Mouse (Mus musculus): Measurements from ENCODE around the gene Fev. TPM values are rescaled to one million over a fixed set of nuclear protein-coding genes. Genes with fewer than 3 reads are reported as not detected.

Gene Fev
- polyA plus RNA-seq, 1 experiment from 2014 or later: not detected

DNA sequence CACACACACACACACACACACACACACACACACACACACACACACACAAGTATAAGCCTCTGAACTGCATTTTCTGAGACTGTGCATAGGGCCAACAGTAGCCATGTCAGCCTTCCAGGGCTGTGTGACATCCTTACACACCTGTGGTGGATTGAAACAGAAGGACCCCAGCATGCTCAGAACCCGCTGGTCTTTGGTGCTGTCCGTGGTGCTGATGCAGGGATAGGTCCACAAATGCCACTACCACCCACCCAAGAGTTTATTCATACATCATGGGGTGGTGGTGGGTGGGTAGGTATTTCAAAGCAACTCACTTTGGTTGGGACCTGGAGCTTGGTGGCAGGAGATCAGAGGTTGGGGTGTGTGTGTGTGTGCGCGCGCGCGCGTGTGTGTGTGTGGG, 6.3 kb upstream of the Fev start:
- DNase-seq: peak; percentile 87
- WGBS: 9% methylated on average over 8 of the region's 8 CpGs

DNA sequence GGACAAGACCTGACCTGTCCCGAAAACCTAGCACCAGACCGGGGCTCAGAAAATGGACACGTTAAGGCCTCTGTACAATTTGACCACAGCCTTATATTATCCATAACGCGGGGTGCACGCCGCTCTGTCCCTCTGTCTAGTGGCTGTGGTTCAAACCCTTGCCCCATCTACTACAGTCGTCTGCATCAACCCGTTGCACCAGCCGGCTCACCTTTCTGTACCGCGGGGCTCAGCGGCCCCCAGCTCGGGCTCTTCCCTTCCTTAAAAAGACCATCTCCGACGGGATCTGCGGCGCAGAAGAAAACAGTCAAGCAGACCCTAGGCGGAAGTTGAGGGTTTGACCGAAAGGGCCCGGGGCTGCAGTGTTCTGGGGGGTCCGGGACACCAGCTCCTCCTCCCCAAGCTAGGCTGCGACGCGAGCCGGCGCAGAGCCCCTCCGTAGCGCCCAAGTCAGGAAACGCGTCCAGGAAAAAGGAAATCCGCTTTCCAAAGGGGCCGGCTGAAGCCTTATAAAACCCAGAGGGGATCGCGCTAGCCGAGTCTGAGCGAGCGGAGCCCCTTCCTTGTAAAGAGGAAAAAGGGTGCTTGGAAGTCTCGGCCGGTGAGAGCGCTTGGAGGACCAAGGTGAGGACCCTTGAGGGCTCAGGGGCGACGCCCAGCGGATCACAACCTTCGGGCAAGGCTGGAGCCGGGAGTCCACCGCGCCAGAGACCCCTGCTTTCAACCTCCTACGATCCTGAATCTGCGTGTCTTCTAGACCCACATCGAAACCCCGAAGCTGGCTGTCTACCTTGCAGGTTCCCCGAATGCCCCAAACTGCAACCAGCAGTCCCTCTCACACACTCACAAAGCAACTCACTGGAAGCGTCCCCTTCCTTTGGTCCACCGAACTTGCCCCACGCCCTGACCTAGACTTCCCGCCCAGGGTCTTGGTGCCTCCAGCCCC, 750 bp downstream of the Fev start:
- Histone ChIP-seq H3K27me3 (ENCODE audit: insufficient read depth, low read length) (peaks cover 82% of the 10 kb centered on the region), H3K27ac (ENCODE audit: low read depth) (no peak overlapping the region), H3K9me3 (ENCODE audit: low read depth, low read length) (no peaks in the 10 kb centered on the region), H3K4me3 (ENCODE audit: low read depth, low read length) (peak overlapping the region; percentile 28), H3K36me3 (ENCODE audit: insufficient read depth) (no peaks in the 10 kb centered on the region), H3K4me1 (ENCODE audit: insufficient read depth) (no peaks in the 10 kb centered on the region), H3K9ac (no peak overlapping the region), H3K4me2 (peak overlapping the region; percentile 56)
- no peak for ATAC-seq (ENCODE audit: insufficient read depth)
- WGBS: under 1% methylated on average over 57 of the region's 57 CpGs
- TF ChIP-seq CTCF (IDR thresholded peaks at IDR 0.05; ENCODE audit: low read depth): no peak
- peak; percentile 35 for DNase-seq

More for the DNA sequence above, 6.3 kb upstream of the Fev start:
- H3K4me3 ChIP-seq (ENCODE audit: low read depth, low read length): no peak overlapping the region
- H3K4me2 ChIP-seq: no peak overlapping the region
- no peaks in the 10 kb centered on the region for H3K36me3 ChIP-seq (ENCODE audit: insufficient read depth)
- H3K9me3 ChIP-seq (ENCODE audit: low read depth, low read length): no peaks in the 10 kb centered on the region
- ATAC-seq (ENCODE audit: insufficient read depth): no peak
- no peak overlapping the region for H3K9ac ChIP-seq
- H3K27me3 ChIP-seq (ENCODE audit: insufficient read depth, low read length): peaks cover 79% of the 10 kb centered on the region
- no peak overlapping the region for H3K27ac ChIP-seq (ENCODE audit: low read depth)
- TF ChIP-seq CTCF (IDR thresholded peaks at IDR 0.05; ENCODE audit: low read depth): no peak
- no peaks in the 10 kb centered on the region for H3K4me1 ChIP-seq (ENCODE audit: insufficient read depth)

DNA sequence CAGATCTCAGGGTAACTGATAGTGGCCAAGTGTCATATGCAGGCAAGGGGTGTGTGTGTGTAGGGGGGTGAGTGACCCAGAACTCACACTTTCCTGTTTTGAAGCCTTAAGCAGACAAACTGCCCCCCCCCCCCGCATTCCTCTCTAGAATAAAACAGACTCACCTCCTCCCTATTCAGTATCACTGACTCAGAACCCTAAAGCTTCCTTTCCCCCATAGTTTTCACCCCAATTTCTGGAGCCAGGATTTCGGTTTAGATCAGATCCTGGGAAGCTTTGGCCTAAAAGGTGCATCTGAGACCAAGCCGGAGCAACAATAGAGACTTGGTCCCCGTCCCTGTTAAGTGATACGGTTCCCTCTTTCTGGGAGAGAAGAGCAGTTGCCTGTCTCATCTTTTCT, 1.8 kb downstream of the Fev start:
- Histone ChIP-seq H3K4me3 (ENCODE audit: low read depth, low read length) (no peak overlapping the region), H3K9me3 (ENCODE audit: low read depth, low read length) (no peaks in the 10 kb centered on the region), H3K27me3 (ENCODE audit: insufficient read depth, low read length) (peaks cover 86% of the 10 kb centered on the region), H3K36me3 (ENCODE audit: insufficient read depth) (no peaks in the 10 kb centered on the region), H3K9ac (no peak overlapping the region), H3K27ac (ENCODE audit: low read depth) (no peak overlapping the region), H3K4me2 (no peak overlapping the region), H3K4me1 (ENCODE audit: insufficient read depth) (no peaks in the 10 kb centered on the region)
- DNase-seq: no peak
- 4% methylated on average over 5 of the region's 5 CpGs for WGBS
- no peak for ATAC-seq (ENCODE audit: insufficient read depth)
- no peak for TF ChIP-seq CTCF (IDR thresholded peaks at IDR 0.05; ENCODE audit: low read depth)

DNA sequence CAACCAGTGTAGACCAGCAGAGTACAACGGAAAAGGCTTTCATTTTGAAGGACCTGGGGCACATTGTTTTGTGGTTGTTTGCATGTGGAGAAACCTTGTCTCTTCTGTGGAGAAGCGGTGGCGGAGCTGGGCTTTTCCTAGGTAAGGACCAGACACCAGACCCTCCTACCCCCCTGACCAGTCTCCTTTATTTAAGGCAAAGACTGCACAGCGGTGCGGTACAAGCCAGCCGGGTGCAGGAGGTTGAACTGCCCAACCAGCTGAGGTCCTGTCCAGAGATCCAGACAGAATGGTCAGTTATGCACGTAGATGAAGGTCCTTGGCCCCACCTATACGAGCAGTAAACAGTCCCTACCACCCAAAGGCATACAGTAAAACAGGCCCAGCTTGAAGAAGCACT, 2.4 kb downstream of the Fev start:
- peaks cover 81% of the 10 kb centered on the region for H3K27me3 ChIP-seq (ENCODE audit: insufficient read depth, low read length)
- H3K9me3 ChIP-seq (ENCODE audit: low read depth, low read length): no peaks in the 10 kb centered on the region
- WGBS: 6% methylated on average over 8 of the region's 8 CpGs
- H3K27ac ChIP-seq (ENCODE audit: low read depth): no peak overlapping the region
- DNase-seq (no peak), ATAC-seq (ENCODE audit: insufficient read depth) (no peak)
- H3K4me2 ChIP-seq: peak overlapping the region; percentile 55; the same call in 1 of the 2 replicates
- TF ChIP-seq CTCF (IDR thresholded peaks at IDR 0.05; ENCODE audit: low read depth): no peak
- H3K4me3 ChIP-seq (ENCODE audit: low read depth, low read length): peak overlapping the region; percentile 25; the same call in 1 of the 2 replicates
- H3K36me3 ChIP-seq (ENCODE audit: insufficient read depth): no peaks in the 10 kb centered on the region
- H3K9ac ChIP-seq: no peak overlapping the region; the same call in 1 of the 2 replicates
- no peaks in the 10 kb centered on the region for H3K4me1 ChIP-seq (ENCODE audit: insufficient read depth)

DNA sequence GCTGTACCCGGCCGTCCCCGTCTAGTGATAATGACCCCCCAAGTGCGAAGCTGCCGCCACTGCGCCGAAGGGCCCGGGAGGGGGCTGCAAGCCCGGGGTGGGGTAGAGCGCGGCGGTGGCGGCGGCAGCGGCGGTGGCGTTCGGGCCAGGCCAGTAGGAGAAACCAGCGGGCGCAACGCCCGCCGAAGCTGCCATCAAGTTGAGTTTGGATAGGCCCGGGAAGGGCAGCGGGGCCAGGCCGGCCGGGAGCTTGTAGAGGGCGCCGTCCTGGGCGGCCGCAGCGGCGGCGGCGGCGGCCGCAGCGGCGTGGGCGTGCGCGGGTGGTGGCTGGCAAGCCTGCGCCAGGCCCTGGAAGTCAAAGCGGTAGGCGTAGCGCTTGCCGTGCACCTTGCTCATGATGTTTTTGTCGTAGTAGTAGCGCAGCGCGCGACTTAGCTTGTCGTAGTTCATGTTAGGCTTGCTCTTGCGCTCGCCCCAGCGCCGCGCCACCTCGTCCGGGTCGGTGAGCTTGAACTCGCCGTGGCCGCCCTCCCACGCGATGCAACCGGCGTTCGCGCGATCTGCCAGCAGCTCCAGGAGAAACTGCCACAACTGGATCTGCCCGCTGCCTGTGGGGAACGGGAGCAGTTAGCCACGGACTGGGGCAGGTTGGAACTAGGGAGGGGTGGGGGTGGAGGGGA, 3.0 kb downstream of the Fev start:
- H3K9ac ChIP-seq: no peak overlapping the region; the same call in 1 of the 2 replicates
- no peak for TF ChIP-seq CTCF (IDR thresholded peaks at IDR 0.05; ENCODE audit: low read depth)
- H3K27ac ChIP-seq (ENCODE audit: low read depth): no peak overlapping the region
- ATAC-seq (ENCODE audit: insufficient read depth) (no peak), DNase-seq (no peak)
- H3K9me3 ChIP-seq (ENCODE audit: low read depth, low read length): no peaks in the 10 kb centered on the region
- peak overlapping the region; percentile 55 for H3K4me2 ChIP-seq
- no peaks in the 10 kb centered on the region for H3K36me3 ChIP-seq (ENCODE audit: insufficient read depth)
- under 1% methylated on average over 73 of the region's 74 CpGs for WGBS
- H3K4me1 ChIP-seq (ENCODE audit: insufficient read depth): no peaks in the 10 kb centered on the region
- H3K27me3 ChIP-seq (ENCODE audit: insufficient read depth, low read length): peaks cover 80% of the 10 kb centered on the region
- peak overlapping the region; percentile 25; the same call in 1 of the 2 replicates for H3K4me3 ChIP-seq (ENCODE audit: low read depth, low read length)

DNA sequence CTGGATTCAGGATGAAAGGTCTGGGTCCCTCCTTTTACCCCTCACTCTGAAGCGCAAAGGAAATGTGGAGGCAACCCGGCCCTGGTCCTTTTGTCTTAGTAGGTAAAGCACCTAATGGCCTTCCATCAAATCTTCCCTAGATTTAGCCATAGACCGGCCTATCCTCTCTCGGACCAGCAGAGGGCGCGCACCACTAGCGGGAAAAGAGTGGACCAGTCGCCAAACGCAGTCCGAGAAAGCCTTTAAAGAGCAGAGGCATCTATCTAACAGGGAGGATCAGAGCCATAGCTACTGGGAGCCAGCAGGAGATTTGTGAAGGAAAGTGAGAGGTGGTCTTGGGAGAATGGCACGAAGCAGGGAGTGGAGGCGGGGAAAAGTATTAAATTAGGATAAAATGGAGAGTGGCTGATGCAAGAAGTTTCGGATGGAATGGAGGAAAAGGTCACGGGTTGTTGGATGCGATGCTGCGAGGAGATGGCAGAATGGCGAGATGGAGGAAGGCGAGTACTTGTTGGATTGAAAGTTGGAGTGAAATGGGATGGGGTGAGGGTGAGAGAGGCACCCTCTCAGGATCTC, 4.3 kb downstream of the Fev start:
- 2% methylated on average over 18 of the region's 18 CpGs for WGBS
- peak; percentile 89 for TF ChIP-seq CTCF (IDR thresholded peaks at IDR 0.05; ENCODE audit: low read depth)
- no peak overlapping the region for H3K4me3 ChIP-seq (ENCODE audit: low read depth, low read length)
- H3K27me3 ChIP-seq (ENCODE audit: insufficient read depth, low read length): peaks cover 67% of the 10 kb centered on the region
- peak; percentile 85 for DNase-seq
- H3K9ac ChIP-seq: no peak overlapping the region
- no peaks in the 10 kb centered on the region for H3K4me1 ChIP-seq (ENCODE audit: insufficient read depth)
- H3K36me3 ChIP-seq (ENCODE audit: insufficient read depth): no peaks in the 10 kb centered on the region
- H3K9me3 ChIP-seq (ENCODE audit: low read depth, low read length): no peaks in the 10 kb centered on the region
- no peak for ATAC-seq (ENCODE audit: insufficient read depth)
- no peak overlapping the region for H3K27ac ChIP-seq (ENCODE audit: low read depth)
- H3K4me2 ChIP-seq: no peak overlapping the region

DNA sequence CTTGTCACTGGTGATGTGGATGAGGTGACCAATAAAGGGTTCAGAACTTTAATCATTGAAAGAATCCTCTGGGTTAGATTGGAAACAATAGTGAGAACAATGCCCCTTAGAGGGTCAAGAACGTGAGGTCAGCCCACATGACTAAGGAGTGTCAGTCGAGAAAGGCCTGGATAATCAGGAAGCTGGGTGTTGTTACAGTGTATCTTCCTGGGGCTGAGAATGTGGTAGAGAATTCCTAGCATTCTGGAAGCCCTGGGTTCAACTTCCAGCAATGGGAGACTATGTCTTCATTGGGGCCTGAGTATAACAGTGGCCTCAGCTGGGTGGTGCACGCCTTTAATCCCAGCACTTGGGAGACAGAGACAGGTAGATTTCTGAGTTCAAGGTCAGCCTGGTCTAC, 8.0 kb downstream of the Fev start:
- Histone ChIP-seq H3K9me3 (ENCODE audit: low read depth, low read length) (no peaks in the 10 kb centered on the region), H3K4me3 (ENCODE audit: low read depth, low read length) (no peak overlapping the region), H3K27ac (ENCODE audit: low read depth) (no peak overlapping the region), H3K36me3 (ENCODE audit: insufficient read depth) (no peaks in the 10 kb centered on the region), H3K9ac (no peak overlapping the region), H3K4me1 (ENCODE audit: insufficient read depth) (no peaks in the 10 kb centered on the region), H3K27me3 (ENCODE audit: insufficient read depth, low read length) (peaks cover 30% of the 10 kb centered on the region), H3K4me2 (no peak overlapping the region)
- WGBS: 50% methylated on average over 3 of the region's 3 CpGs
- DNase-seq: no peak
- no peak for TF ChIP-seq CTCF (IDR thresholded peaks at IDR 0.05; ENCODE audit: low read depth)
- ATAC-seq (ENCODE audit: insufficient read depth): no peak
